Mouse (Mus musculus): ENCODE data around the gene Olfr519.

Gene Olfr519

GRCm38 (mm10) chr7:108894320-108894719 is at the start of gene Olfr519:
Olfr519 (minus strand) TSS chr7:108894420.
- in situ Hi-C loops (cut with MboI, MseI), result no loop called here

- in situ Hi-C loops (cut with MboI, MseI), result loop anchor here in 1 of 2 experiments (25.0 kb wide), 1 partner anchor 1918 kb away; the partner anchor contains the start of gene Lyve1
These were observed 49.8 kb upstream of the Olfr519 start for GRCm38 (mm10) chr7:108944002-108944401.

- in situ Hi-C loops (cut with MboI, MseI), result loop anchor here in 1 of 2 experiments (25.0 kb wide), 1 partner anchor 1921 kb away; the partner anchor contains the start of gene Lyve1
These were observed 47.2 kb upstream of the Olfr519 start for GRCm38 (mm10) chr7:108941466-108941865.

- in situ Hi-C loops (cut with MboI, MseI), result loop anchor here in 1 of 2 experiments (25.0 kb wide), 1 partner anchor 1926 kb away; the partner anchor contains the start of gene Lyve1
These were observed 42.4 kb upstream of the Olfr519 start for GRCm38 (mm10) chr7:108936591-108936990.

GRCm38 (mm10) chr7:108935411-108935810 is 41.2 kb upstream of the Olfr519 start:
- in situ Hi-C loops (cut with MboI, MseI), result loop anchor here in 1 of 2 experiments (25.0 kb wide), 1 partner anchor 1927 kb away; the partner anchor contains the start of gene Lyve1

GRCm38 (mm10) chr7:108934836-108935235 is 40.6 kb upstream of the Olfr519 start:
- in situ Hi-C loops (cut with MboI, MseI), result loop anchor here in 1 of 2 experiments (25.0 kb wide), 1 partner anchor 1927 kb away; the partner anchor contains the start of gene Lyve1

GRCm38 (mm10) chr7:108933794-108934731 is 39.8 kb upstream of the Olfr519 start, which contains the start of gene Eif3f:
Eif3f (plus strand) TSS chr7:108934417.
- in situ Hi-C loops (cut with MboI, MseI), result loop anchor here in 1 of 2 experiments (25.0 kb wide), 1 partner anchor 1928 kb away; the partner anchor contains the start of gene Lyve1

- in situ Hi-C loops (cut with MboI, MseI), result loop anchor here in 1 of 2 experiments (25.0 kb wide), 1 partner anchor 1932 kb away; the partner anchor contains the start of gene Lyve1
These were observed 35.6 kb upstream of the Olfr519 start, which contains the start of gene Nlrp10 for GRCm38 (mm10) chr7:108929726-108930393. Nlrp10 (minus strand) TSS chr7:108930178.

- in situ Hi-C loops (cut with MboI, MseI), result loop anchor here in 1 of 2 experiments (25.0 kb wide), 1 partner anchor 1934 kb away; the partner anchor contains the start of gene Lyve1
These were observed 34.3 kb upstream of the Olfr519 start for GRCm38 (mm10) chr7:108928280-108929188.

GRCm38 (mm10) chr7:108927043-108927442 is 32.8 kb upstream of the Olfr519 start:
- in situ Hi-C loops (cut with MboI, MseI), result loop anchor here in 1 of 2 experiments (25.0 kb wide), 1 partner anchor 1935 kb away; the partner anchor contains the start of gene Lyve1

- in situ Hi-C loops (cut with MboI, MseI), result no loop called here
These were observed 9.7 kb upstream of the Olfr519 start for GRCm38 (mm10) chr7:108903969-108904368.

GRCm38 (mm10) chr7:108884906-108885305 is 9.3 kb downstream of the Olfr519 start, which contains the start of gene Olfr518:
Olfr518 (minus strand) TSS chr7:108885006.
- in situ Hi-C loops (cut with MboI, MseI), result no loop called here

GRCm38 (mm10) chr7:108872279-108872678 is 21.9 kb downstream of the Olfr519 start, which contains the start of gene Olfr517:
Olfr517 (minus strand) TSS chr7:108872379.
- in situ Hi-C loops (cut with MboI, MseI), result loop anchor here in 1 of 2 experiments (5.0 kb wide), 1 partner anchor 405 kb away; the partner anchor contains the start of gene Olfr498

GRCm38 (mm10) chr7:108850429-108850828 is 43.8 kb downstream of the Olfr519 start, which contains the start of gene Olfr516:
Olfr516 (minus strand) TSS chr7:108850529.
- in situ Hi-C loops (cut with MboI, MseI), result no loop called here

Data from T-helper 17 cell (primary cell).